Mouse (Mus musculus): ENCODE results near the gene Fads6.
A peak's percentile ranks its signal among the peaks of the same experiment; 100 is the strongest.

Fads6 gene

GRCm38 (mm10) chr11:115297214-115297826 is at the start of gene Fads6:
Fads6 (minus strand) TSS chr11:115297663.
- peak; percentile 90 for ATAC-seq (ENCODE audit: low TSS enrichment)

- no peak for ATAC-seq (ENCODE audit: low TSS enrichment)
Measured at GRCm38 (mm10) chr11:115345515-115345914, 48.1 kb upstream of the Fads6 start.

DNA sequence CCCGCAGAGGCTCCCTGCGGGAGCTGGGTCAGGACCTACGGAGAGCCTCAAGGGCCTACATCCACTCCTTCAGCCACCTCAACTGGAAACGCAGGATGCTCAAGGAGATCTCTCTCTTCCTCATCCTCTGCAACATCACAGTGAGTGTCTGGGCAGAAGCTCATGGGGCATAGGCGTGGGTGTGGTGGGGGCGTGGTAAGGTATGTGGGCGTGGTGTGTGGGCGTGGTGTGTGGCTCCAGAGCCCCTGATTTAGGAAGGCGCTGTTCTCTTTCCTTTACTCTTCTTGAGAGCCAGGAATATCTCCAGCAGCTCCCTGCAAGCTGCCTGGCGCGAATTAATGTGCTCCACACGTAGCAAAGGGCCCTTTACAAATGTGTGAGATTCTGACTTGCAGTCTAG is 47.5 kb upstream of the Fads6 start:
- peak; percentile 28; the same call in 1 of the 2 replicates for ATAC-seq (ENCODE audit: low TSS enrichment)

DNA sequence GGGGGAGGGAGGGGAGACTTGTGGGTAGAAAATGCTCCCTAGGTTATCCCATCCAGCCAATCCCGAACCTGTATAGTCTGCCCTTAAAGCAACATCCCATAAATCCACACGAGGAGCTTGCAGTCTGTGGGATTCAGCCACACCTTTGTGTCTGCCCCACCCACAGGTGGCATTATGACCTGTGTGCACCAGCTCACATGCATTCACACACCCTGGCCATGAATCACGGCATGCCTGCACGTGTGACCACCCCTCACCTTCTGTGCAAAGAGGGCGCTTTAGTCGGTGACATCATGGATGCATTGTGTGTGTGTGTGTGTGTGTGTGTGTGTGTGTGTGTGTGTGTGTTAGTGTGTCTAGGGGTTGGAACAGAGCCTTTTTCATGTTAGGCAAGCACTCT is 44.4 kb upstream of the Fads6 start:
- no peak for ATAC-seq (ENCODE audit: low TSS enrichment)

GRCm38 (mm10) chr11:115341246-115341645 is 43.8 kb upstream of the Fads6 start:
- no peak for ATAC-seq (ENCODE audit: low TSS enrichment)

DNA sequence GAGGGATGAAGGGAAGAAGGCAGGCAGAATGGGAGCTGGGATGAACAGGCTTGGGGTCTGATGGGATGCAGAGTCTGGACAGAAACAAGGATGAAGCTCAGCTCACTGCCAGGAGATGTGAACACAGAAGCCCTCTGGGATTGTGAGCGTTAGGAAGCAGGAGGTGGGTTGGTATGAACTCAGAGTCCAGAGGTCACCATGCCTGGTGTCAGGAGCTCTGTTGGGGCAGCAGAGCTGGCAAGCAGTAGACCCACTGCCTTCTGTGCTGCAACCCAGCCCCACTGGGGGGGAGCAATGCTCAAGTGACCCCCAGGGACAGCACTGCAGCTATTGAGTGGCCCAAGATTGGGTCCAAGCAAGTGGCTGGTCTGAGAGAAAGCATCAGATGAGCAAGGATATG is 40.4 kb upstream of the Fads6 start:
- ATAC-seq (ENCODE audit: low TSS enrichment): no peak

- no peak for ATAC-seq (ENCODE audit: low TSS enrichment)
Measured at GRCm38 (mm10) chr11:115337350-115337749, 39.9 kb upstream of the Fads6 start.

DNA sequence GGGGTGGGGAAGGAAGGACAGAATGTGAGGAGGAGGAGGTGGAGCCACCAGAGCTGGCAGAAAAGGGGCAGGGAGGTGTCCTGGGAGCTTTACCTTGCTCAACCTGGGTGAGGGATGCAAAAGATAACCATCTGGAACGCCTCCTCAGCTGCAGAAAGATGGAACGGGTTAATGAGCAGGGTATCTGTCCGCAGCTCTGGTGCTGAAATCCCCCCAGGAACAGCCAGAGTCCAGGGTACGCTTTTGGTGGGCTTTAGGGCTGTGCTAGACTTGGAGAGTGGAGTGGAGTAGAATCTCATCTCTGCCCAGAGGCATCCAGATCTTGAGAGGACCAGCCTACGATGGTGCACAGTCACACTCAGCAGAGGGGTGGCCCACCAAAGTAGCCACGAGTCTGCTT is 38.7 kb upstream of the Fads6 start:
- no peak for ATAC-seq (ENCODE audit: low TSS enrichment)

GRCm38 (mm10) chr11:115335223-115335622 is 37.8 kb upstream of the Fads6 start:
- ATAC-seq (ENCODE audit: low TSS enrichment): no peak

- no peak for ATAC-seq (ENCODE audit: low TSS enrichment)
Measured at GRCm38 (mm10) chr11:115334531-115334930, 37.1 kb upstream of the Fads6 start, which contains the start of gene Otop3. Otop3 (plus strand) TSS chr11:115334731.

GRCm38 (mm10) chr11:115329339-115329738 is 31.9 kb upstream of the Fads6 start:
- no peak for ATAC-seq (ENCODE audit: low TSS enrichment)

GRCm38 (mm10) chr11:115326730-115327129 is 29.3 kb upstream of the Fads6 start:
- ATAC-seq (ENCODE audit: low TSS enrichment): peak; percentile 72

DNA sequence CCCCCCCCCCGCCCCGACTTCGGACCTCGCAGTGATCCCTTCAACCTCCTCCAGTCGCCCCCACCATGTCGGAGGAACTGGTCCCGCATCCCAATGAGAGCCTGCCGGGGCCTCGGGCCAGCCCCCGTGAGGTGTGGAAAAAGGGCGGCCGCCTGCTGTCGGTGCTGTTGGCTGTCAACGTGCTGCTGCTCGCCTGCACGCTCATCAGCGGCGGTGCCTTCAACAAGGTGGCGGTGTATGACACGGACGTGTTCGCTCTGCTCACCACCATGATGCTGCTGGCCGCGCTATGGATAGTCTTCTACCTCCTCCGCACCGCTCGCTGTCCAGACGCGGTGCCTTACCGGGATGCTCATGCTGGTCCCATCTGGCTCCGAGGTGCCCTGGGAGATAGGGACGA is 25.9 kb upstream of the Fads6 start:
- ATAC-seq (ENCODE audit: low TSS enrichment): no peak

- peak; percentile 69 for ATAC-seq (ENCODE audit: low TSS enrichment)
Measured at GRCm38 (mm10) chr11:115321906-115322693, 24.6 kb upstream of the Fads6 start, which contains the start of gene Ush1g. Ush1g (minus strand) TSS chr11:115322041.

DNA sequence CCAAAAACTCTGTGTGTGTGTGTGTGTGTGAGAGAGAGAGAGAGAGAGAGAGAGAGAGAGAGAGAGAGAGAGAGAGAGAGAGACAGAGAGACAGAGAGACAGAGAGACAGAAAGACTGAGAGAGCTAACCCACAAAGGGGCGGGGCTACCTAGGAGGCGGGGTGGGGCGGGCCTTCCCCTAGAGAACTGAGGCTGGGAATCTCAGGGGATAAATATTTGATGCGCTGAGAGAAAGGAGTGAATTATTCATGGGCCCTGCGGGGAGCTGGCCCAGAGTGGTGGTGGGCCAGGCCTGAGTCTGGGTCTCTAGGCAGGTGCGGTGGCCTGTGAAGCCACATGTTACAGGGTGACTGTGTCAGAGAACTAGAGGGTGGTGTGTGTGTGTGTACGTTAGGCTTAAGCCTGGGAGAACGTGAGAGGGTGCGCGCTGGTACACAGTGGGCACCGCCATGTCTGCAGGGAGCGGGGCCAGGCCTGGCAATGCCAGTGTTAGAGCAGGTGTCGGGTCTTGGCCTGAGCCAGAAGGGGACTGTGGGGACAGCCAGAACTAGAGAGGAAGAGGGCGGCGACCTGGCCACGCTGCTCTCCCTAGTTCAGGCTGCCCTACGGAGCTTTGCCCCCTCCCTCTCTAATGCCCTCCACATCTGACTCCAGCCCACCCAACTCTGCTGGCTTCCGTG is 22.4 kb upstream of the Fads6 start:
- no peak for ATAC-seq (ENCODE audit: low TSS enrichment)

- no peak for ATAC-seq (ENCODE audit: low TSS enrichment)
Measured at GRCm38 (mm10) chr11:115318245-115319027, 21.0 kb upstream of the Fads6 start.

- no peak for ATAC-seq (ENCODE audit: low TSS enrichment)
Measured at GRCm38 (mm10) chr11:115317204-115317603, 19.7 kb upstream of the Fads6 start.

GRCm38 (mm10) chr11:115314249-115314648 is 16.8 kb upstream of the Fads6 start:
- no peak for ATAC-seq (ENCODE audit: low TSS enrichment)

DNA sequence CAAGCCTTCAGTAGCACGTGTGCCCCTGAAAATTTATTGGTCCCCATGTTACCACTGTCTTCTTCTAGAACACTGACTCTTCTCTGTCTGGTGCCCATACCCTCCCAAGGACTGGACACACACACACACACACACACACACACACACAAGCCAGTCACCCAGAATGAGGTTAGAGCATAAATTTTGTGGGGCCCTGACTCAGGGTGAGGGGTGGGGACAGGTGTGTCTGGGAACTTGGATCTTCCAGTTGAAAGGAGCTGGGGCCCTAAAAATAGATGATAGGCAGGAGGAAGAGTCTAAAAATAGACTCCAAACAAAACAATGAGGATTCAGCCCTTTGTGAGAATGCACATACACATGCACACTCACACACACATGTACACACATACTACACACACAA is 11.3 kb upstream of the Fads6 start:
- ATAC-seq (ENCODE audit: low TSS enrichment): no peak

GRCm38 (mm10) chr11:115306863-115307262 is 9.4 kb upstream of the Fads6 start, which contains the start of gene Otop2:
Otop2 (plus strand) TSS chr11:115307163.
- ATAC-seq (ENCODE audit: low TSS enrichment): no peak

DNA sequence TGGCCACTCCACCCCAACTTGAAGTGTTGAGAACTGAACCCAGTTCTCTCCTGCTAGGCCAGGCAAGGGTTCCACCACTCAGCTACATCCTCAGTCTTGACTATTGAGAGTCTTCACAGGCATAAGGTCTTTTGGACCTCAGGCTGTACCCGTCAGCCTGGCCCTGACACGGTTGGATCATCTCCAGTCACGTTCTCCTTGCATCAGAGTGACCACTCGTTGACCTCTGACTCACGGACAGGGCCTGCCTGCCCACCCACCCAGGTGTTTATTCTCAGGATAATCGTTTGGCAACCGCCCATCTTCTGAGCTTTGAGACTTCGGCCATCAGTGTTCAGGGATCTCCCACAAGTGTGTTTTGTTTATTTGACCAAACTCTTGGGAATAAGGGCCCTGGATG is 5.7 kb upstream of the Fads6 start:
- ATAC-seq (ENCODE audit: low TSS enrichment): no peak

DNA sequence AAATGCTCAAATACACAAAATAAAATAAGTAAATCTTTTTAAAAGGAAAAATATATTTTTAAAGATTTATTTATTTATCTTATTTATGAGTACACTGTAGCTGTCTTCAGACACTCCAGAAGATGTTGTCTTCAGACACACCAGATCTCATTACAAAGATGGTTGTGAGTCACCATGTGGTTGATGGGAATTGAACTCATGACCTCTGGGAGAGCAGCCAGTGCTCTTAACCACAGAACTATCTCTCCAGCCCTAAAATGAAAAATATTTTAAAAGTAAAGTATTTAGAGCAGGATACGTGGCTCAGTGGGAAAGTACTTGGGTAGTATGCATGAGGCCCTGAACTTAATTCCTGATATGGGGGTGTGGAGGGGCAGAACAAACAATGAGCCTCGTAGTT is 3.9 kb upstream of the Fads6 start:
- no peak for ATAC-seq (ENCODE audit: low TSS enrichment)

Data from frontal cortex, adult (tissue).